Comparison of ENCODE assay signal across 7 mouse cellular contexts in genomic region chr10:127079665-127080391, GRCm38 (mm10). TPM values are rescaled to one million over a fixed set of nuclear protein-coding genes. Genes with fewer than 3 reads are reported as not detected.
DNase-seq lines count a peak whose midpoint lies in the region; ATAC-seq lines count a peak whose summit lies in the region.

No protein-coding gene starts in this region.

- peak overlapping the region; percentile 24 for H3K9ac ChIP-seq in embryonic facial prominence, embryonic 15.5 days
- H3K9ac ChIP-seq in neural tube, embryonic 12.5 days = peak overlapping the region; percentile 84

- no peaks in the 10 kb centered on the region for H3K9me3 ChIP-seq in embryonic facial prominence, embryonic 15.5 days (replicated peaks)
- H3K9me3 ChIP-seq in neural tube, embryonic 12.5 days = no peaks in the 10 kb centered on the region

- WGBS in embryonic facial prominence, embryonic 15.5 days = 2% methylated on average over 70 of the region's 70 CpGs
- WGBS in neural tube, embryonic 12.5 days = 1% methylated on average over 70 of the region's 70 CpGs

- H3K27me3 ChIP-seq in embryonic facial prominence, embryonic 15.5 days = peaks cover 83% of the 10 kb centered on the region
- H3K27me3 ChIP-seq in neural tube, embryonic 12.5 days (replicated peaks) = peaks cover 73% of the 10 kb centered on the region

- H3K4me3 ChIP-seq in embryonic facial prominence, embryonic 15.5 days (replicated peaks) = peak overlapping the region; percentile 57
- peak overlapping the region; percentile 70 for H3K4me3 ChIP-seq in neural tube, embryonic 12.5 days

- ATAC-seq in embryonic facial prominence, embryonic 15.5 days (ENCODE audit: insufficient number of reproducible peaks, low FRiP score, low TSS enrichment, low read depth) = no peak
- no peak for ATAC-seq in neural tube, embryonic 12.5 days (ENCODE audit: low FRiP score, low read depth)
- no peak for ATAC-seq in frontal cortex, adult (ENCODE audit: low TSS enrichment)

- no peak overlapping the region for H3K27ac ChIP-seq in embryonic facial prominence, embryonic 15.5 days (replicated peaks)
- no peak overlapping the region for H3K27ac ChIP-seq in neural tube, embryonic 12.5 days

- peak overlapping the region; percentile 93 for H3K4me2 ChIP-seq in embryonic facial prominence, embryonic 15.5 days (replicated peaks)
- peak overlapping the region; percentile 98 for H3K4me2 ChIP-seq in neural tube, embryonic 12.5 days (replicated peaks)

- H3K4me1 ChIP-seq in embryonic facial prominence, embryonic 15.5 days = peaks cover 45% of the 10 kb centered on the region
- H3K4me1 ChIP-seq in neural tube, embryonic 12.5 days = peaks cover 44% of the 10 kb centered on the region

- peak; percentile 54 for DNase-seq in right cerebral cortex, postnatal 25 days
- DNase-seq in right cerebral cortex, adult 2 months (ENCODE audit: low spot score in 2 of 2) = no peak
- peak; percentile 67 for DNase-seq in kidney, postnatal 10 days
- no peak for DNase-seq in Muller cell, postnatal 12 days (ENCODE audit: inconsistent ontology term)

- H3K36me3 ChIP-seq in embryonic facial prominence, embryonic 15.5 days = no peaks in the 10 kb centered on the region
- H3K36me3 ChIP-seq in neural tube, embryonic 12.5 days = no peaks in the 10 kb centered on the region

RNA-seq across cellular contexts. Expression of gene Agap2, which starts 4.7 kb away (rescaled TPM):
- 0.45 and 0.49 TPM in 2 replicates for polyA plus RNA-seq in embryonic facial prominence, embryonic 15.5 days (2015; fragmentation: Nextera tagmentation; extraction: Ambion mirVana)
- 1.1 and 1.3 TPM in 2 replicates for polyA plus RNA-seq in neural tube, embryonic 12.5 days (2016; fragmentation: Nextera tagmentation; extraction: Ambion mirVana)

RNA-seq across cellular contexts. Expression of gene Tspan31, which starts 9.8 kb away (rescaled TPM):
- polyA plus RNA-seq in embryonic facial prominence, embryonic 15.5 days (2015; fragmentation: Nextera tagmentation; extraction: Ambion mirVana) = 175 and 177 TPM in 2 replicates
- polyA plus RNA-seq in neural tube, embryonic 12.5 days (2016; fragmentation: Nextera tagmentation; extraction: Ambion mirVana) = 137 and 147 TPM in 2 replicates

RNA-seq across cellular contexts. Expression of gene Cdk4, which starts 16.5 kb away (rescaled TPM):
- polyA plus RNA-seq in embryonic facial prominence, embryonic 15.5 days (2015; fragmentation: Nextera tagmentation; extraction: Ambion mirVana) = 1,372 and 1,398 TPM in 2 replicates
- 1,857 and 1,896 TPM in 2 replicates for polyA plus RNA-seq in neural tube, embryonic 12.5 days (2016; fragmentation: Nextera tagmentation; extraction: Ambion mirVana)

RNA-seq across cellular contexts. Expression of gene March9, which starts 19.8 kb away (rescaled TPM):
- 1.8 and 2.4 TPM in 2 replicates for polyA plus RNA-seq in embryonic facial prominence, embryonic 15.5 days (2015; fragmentation: Nextera tagmentation; extraction: Ambion mirVana)
- polyA plus RNA-seq in neural tube, embryonic 12.5 days (2016; fragmentation: Nextera tagmentation; extraction: Ambion mirVana) = 6.1 TPM in 2 replicates

RNA-seq across cellular contexts. Expression of gene Cyp27b1, which starts 31.8 kb away (rescaled TPM):
- 0.13 and 0.41 TPM in 2 replicates for polyA plus RNA-seq in embryonic facial prominence, embryonic 15.5 days (2015; fragmentation: Nextera tagmentation; extraction: Ambion mirVana)
- 0.13 and 0.25 TPM in 2 replicates for polyA plus RNA-seq in neural tube, embryonic 12.5 days (2016; fragmentation: Nextera tagmentation; extraction: Ambion mirVana)

Comparison
In these comparisons a context has a peak if more than half of its experiments do, and no peak if none do; other contexts are left out.
1. DNase-seq: peak in right cerebral cortex, postnatal 25 days (single experiment) and kidney, postnatal 10 days (single experiment); none in right cerebral cortex, adult 2 months (0 of 2) and Muller cell, postnatal 12 days (single experiment).